Mouse (Mus musculus): Measurements from ENCODE around the gene Prss33.

GRCm38 (mm10) chr17:23815641-23816040 is 20.2 kb downstream of the Prss33 start:
- TF ChIP-seq MAX (IDR thresholded peaks at IDR 0.05; ENCODE audit: low read length): no peak
- TF ChIP-seq CTCF (conservative IDR thresholded peaks at IDR 0.05 in 1 of 2, IDR thresholded peaks at IDR 0.05 in 1 of 2; ENCODE audit: low read depth in 2 of 2, low read length in 2 of 2): no peak
